Mouse (Mus musculus) embryonic fibroblast, embryonic 13.5 days (primary cell): Measurements from ENCODE around the gene Clba1.

ENCODE experiments used
- CTCF ChIP-seq: IDR thresholded peaks from 2 replicates; pipeline ENCODE4 v1.5.1; 2011; ENCODE audit warnings: mild to moderate bottlenecking, control low read depth, low read length, moderate library complexity, borderline replicate concordance; ENCODE audit not compliant: insufficient read depth
- POLR2A ChIP-seq: IDR thresholded peaks from 2 replicates; pipeline ENCODE4 v1.6.1; 2011; ENCODE audit warnings: low read depth, mild to moderate bottlenecking, control low read depth, low read length, moderate library complexity

DNA sequence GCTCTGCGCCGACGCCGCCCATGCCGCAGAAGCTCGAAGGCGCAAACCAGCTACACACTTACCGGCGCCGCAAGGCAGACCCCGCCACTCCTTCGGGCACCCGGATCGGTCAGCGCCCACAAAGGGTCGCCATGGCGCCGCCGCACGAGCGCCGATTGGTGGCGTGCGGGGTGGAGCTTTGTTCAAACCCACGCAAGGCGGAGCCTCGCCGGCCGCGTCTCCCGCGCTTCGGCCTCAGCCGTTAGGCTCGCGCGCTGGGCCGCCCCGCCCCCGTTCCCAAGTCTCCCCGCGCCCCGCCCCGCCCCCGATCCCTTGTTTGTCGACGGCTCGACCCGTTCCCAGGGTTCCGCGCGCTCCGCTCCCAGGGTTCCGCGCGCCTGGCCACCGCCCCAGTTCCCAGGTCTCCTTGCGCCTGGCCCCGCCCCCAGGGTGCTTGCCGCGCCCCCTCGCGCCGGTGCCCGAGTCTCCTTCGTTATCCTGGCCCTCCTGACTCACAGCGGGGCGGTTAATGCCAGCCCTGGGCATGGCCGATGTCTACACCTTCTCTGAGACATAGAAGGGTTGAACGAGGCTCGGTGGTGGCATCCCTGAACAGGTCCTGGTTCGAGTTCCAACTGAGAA, 20.6 kb downstream of the Clba1 start, which contains the start of gene Cdca4:
- no peak for TF ChIP-seq CTCF
- peak; percentile 95 for TF ChIP-seq POLR2A
